Mouse (Mus musculus) naive thymus-derived CD4-positive, alpha-beta T cell, adult 2 months (primary cell): ENCODE results near the gene Brat1.
A peak's percentile ranks its signal among the peaks of the same experiment; 100 is the strongest.

ENCODE experiments used
- DNase-seq: peaks from one replicate; pipeline ENCODE4 v3.0.0-alpha.2; 2011; ENCODE audit warnings: low read depth

Gene Brat1

GRCm38 (mm10) chr5:140702103-140702513, 2.7 kb upstream of the Brat1 start, which contains the start of gene Iqce:
TSS of gene Iqce (minus strand) at chr5:140702378.
- peak; percentile 94 for DNase-seq

- DNase-seq = no peak
Measured at GRCm38 (mm10) chr5:140702618-140703175, 2.1 kb upstream of the Brat1 start.

DNA sequence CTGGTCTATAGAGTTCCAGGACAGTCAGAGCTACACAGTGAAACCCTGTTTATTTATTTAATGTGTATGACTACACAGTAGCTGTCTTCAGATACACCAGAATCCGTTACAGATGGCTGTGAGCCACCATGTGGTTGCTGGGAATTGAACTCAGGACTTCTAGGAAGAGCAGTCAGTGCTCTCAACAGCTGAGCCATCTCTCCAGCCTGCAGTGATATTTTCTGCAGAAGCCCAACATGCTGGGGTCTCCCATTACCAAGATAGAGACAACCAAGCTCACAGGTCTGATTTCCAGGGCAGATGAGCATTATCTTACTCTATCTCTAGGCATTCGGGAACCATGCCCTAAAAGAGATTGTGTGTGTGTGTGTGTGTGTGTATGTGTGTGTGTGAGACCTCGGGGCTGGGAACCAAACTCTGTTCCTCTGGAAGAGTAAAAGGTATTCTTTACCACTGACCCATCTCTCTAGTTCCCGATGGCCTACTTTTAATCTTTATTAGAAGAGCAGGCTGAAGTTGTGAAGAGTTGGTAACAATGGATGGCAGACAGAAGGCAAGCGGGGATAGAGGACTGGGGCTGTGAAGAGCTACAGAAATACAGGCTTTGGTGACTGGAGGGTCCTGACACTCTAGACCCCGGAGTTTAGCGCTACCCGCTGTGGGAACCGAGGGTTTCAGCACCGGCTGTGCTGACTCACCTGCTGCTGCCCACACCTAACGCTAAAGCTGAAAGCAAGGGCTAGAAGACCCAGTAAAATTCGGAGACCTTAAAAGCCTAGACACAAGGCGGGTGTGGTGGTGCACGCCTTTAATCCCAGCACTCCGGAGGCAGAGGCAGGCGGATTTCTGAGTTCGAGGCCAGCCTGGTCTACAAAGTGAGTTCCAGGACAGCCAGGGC, 1.1 kb upstream of the Brat1 start:
- DNase-seq = peak; percentile 32

GRCm38 (mm10) chr5:140705501-140706171, 825 bp downstream of the Brat1 start:
- peak; percentile 23 for DNase-seq

DNA sequence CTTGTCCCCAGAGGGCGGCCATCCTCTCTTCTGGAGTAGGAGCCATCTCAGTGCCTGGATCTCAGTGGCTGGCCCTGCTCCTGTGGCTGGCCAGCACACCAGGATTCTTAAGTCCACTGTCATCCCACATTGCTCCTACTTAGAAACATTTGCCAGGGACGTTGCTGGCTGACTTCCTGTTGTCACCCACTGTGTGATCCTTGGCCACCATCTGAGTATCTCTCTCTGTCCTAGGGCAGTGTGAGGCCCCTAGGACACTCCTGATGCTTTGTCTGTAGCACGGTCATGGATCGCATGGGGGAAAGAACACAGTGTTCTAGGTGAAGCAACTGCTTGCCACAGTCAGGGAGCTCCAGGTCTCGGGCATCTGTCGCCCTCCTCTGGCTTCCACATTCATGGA, 5.5 kb downstream of the Brat1 start:
- no peak for DNase-seq

DNA sequence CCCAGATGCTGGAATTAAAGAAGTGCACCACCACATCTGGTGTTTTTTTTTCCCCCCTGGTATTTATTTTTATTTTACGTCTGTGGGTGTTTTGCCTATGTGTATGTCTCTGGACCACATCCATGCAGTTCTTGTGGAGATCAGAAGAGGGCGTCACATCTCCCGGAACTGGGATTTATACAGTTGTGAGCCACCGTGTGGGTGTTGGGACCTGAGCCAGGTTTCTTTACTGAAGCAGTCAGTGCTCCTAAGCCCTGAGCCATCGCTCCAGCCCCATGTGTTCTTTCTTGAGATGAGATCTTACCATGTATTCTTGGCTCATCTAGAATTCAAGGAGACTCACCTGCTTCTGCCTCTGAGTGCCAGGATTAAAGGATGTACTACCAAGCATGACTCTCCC, 6.2 kb downstream of the Brat1 start:
- DNase-seq = no peak

DNA sequence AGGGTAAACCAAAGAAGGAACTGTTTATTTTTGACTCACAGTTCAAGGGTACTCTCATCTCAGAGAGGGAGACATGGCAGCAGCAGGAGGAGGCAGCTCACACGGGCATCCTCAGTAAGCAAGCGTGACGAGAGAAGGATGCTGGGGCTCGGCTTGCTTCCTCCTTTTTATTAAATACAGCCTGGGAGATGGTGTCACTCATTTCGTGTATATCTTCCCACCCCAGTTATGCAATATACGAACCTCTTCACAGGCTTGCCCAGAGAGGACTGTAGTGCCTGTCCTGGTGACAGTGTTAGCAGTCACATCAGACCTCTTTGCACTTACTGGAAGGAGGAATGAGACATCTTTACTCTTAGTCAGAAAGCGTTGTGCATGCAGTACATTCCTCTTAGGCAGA, 16.0 kb downstream of the Brat1 start:
- no peak for DNase-seq

- DNase-seq = no peak
Measured at GRCm38 (mm10) chr5:140722121-140722520, 17.3 kb downstream of the Brat1 start.

GRCm38 (mm10) chr5:140723822-140724221, 19.0 kb downstream of the Brat1 start, which contains the start of gene Amz1:
TSS of gene Amz1 (plus strand) at chr5:140724127.
- DNase-seq = no peak

GRCm38 (mm10) chr5:140726062-140726839, 21.4 kb downstream of the Brat1 start:
- DNase-seq = no peak

- DNase-seq = no peak
Measured at GRCm38 (mm10) chr5:140726946-140727740, 22.3 kb downstream of the Brat1 start.

DNA sequence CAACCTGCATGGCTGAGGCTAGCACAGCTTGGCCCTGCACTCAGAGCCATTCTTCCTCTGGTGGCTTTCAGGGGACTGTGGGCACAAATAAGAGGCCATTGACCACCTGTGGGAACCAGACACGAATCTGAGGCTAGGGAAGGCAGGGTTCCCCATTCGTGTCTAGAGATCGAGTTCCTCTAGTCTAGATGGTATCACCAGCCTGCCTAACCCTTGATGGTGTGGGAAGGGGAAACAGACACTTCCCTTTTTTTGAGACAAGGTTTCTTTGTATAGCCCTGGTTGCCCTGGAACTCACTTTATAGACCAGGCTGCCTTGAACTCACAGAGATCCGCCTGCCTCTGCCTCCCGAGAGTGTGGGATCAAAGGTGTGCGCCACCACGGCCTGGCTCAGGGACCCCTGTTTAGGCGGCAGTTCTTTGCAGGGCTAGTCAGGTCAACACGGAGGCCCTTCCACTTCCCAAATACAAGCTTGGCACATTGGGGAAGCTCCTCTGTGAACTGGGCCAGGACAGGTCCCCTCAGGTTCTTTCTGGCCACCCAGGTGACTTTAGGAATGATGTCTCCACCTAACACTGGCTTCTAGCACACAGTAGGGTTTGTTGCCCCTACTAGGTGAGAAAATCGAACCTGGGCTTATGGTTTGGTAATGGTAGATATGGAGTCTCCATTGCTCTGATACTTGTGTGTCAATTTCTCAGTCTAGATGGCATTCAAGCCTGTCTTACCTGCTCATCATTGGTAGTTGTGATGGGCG, 26.4 kb downstream of the Brat1 start:
- DNase-seq = no peak

GRCm38 (mm10) chr5:140732195-140732594, 27.4 kb downstream of the Brat1 start:
- DNase-seq = peak; percentile 71

GRCm38 (mm10) chr5:140733336-140733735, 28.5 kb downstream of the Brat1 start:
- DNase-seq = peak; percentile 81

- peak; percentile 86 for DNase-seq
Measured at GRCm38 (mm10) chr5:140735297-140735696, 30.5 kb downstream of the Brat1 start.

DNA sequence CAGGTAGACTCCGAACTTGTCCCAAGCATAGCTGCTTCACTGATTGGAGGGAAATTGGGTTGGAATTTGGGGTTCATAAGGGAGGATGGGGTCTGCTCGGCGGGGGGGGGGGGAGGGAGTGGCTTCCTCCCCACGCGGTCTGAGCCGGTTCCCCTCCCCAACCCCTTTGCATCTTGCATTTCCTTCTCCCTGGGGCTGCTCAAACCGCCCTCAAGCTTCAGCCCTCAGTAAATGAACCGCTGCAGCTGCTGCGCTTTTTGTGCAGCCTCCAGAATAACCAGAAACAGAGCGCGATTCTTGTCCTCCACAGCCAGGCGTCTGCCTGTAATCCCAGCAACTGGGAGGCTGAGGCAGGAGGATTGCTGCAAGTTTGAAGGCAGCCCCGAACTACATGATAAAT, 31.4 kb downstream of the Brat1 start:
- peak; percentile 66 for DNase-seq

- no peak for DNase-seq
Measured at GRCm38 (mm10) chr5:140739813-140740212, 35.0 kb downstream of the Brat1 start.

DNA sequence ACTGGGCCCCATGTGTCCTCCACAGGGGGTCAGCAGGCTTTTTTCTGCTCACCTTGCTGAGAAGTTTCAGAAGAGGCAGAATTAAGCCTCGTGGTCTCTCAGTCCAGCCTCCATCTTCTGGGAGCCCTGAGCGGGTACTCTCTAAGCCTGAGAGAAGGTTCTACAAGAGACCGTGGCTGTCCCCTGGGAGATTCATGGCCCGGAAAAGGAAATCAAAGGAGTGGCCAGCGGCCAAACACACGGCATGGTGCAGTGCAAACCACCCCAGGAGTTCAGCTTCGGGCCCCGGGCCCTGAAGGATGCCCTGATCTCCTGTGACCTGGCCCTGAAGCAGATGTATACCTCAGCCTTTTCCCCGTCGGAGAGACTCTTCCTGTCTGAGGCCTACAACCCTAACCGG, 36.2 kb downstream of the Brat1 start:
- no peak for DNase-seq

DNA sequence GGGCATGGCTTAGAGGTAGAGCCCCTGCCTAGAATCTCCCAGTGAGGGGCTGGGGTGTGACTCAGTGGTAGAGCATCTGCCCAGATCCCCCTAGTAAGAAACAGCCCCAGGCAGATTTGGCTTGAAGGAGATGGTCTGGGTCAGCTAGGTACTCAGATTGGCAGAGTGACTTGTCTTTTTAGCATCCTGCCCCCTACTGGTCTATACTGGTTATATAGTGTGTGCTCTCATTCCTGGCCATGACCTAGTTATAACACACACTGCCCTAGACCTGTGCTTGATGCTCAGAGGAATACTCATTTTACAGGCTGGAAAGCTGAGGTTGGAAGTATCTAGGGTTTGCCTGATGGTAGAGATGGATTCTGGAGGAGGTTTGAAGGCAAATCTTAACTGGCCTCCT, 37.1 kb downstream of the Brat1 start:
- peak; percentile 72 for DNase-seq

DNA sequence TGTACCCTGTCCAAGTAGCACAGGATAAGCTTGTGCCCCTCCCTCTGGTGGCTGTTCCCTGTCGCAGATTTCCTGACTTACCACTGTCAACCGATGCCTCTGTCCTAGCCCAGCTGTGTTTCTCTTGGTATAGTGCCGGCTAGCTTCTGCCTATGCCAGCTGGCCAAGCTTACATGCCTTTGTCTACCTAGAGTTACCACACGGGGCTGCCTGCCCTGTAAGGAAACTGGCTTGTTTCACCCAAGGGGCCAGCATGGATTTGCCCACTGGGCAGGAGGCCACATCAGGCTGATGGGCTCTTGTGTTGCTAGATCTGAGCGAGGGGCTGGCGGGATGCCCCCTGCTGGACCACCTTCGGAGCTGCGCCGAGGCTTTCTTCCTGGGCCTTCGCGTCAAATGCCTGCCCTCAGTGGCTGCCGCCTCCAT, 38.9 kb downstream of the Brat1 start:
- no peak for DNase-seq
